19 mouse cellular contexts compared by ENCODE assay signal in genomic region chr8:40019281-40019943, GRCm38 (mm10).
DNase-seq lines count a peak whose midpoint lies in the region; ATAC-seq lines count a peak whose summit lies in the region.
"Had no signal": no experiment of that assay in that cellular context is flagged by ENCODE, and none has a peak within 500 bp of the region (broad histone marks: within the 10 kb centered on the region; RNA-seq: fewer than 3 reads in every experiment).

No protein-coding gene starts in this region.

- H3K9me3 ChIP-seq in heart, embryonic 15.5 days (replicated peaks): no peaks in the 10 kb centered on the region
- no peaks in the 10 kb centered on the region for H3K9me3 ChIP-seq in heart, embryonic 10.5 days
- no peaks in the 10 kb centered on the region for H3K9me3 ChIP-seq in midbrain, embryonic 14.5 days (ENCODE audit: control insufficient read depth, low read length)
- no peaks in the 10 kb centered on the region for H3K9me3 ChIP-seq in midbrain, embryonic 15.5 days
- no peaks in the 10 kb centered on the region for H3K9me3 ChIP-seq in intestine, embryonic 14.5 days (ENCODE audit: control insufficient read depth, low read length)
- H3K9me3 ChIP-seq: embryonic facial prominence, embryonic 13.5 days; forebrain, embryonic 13.5 days; hindbrain, embryonic 15.5 days had no signal

- H3K4me1 ChIP-seq in heart, embryonic 15.5 days (replicated peaks): peaks cover 4% of the 10 kb centered on the region; the same call in 1 of the 2 replicates
- no peaks in the 10 kb centered on the region for H3K4me1 ChIP-seq in heart, embryonic 10.5 days
- H3K4me1 ChIP-seq in midbrain, embryonic 14.5 days (ENCODE audit: control insufficient read depth, insufficient read depth, low read length): no peaks in the 10 kb centered on the region
- no peaks in the 10 kb centered on the region for H3K4me1 ChIP-seq in midbrain, embryonic 15.5 days
- H3K4me1 ChIP-seq in intestine, embryonic 14.5 days (replicated peaks; ENCODE audit: control insufficient read depth, insufficient read depth, low read length): no peaks in the 10 kb centered on the region
- H3K4me1 ChIP-seq: embryonic facial prominence, embryonic 13.5 days; forebrain, embryonic 13.5 days; hindbrain, embryonic 15.5 days had no signal

- H3K36me3 ChIP-seq in heart, embryonic 15.5 days: no peaks in the 10 kb centered on the region
- no peaks in the 10 kb centered on the region for H3K36me3 ChIP-seq in heart, embryonic 10.5 days
- H3K36me3 ChIP-seq in midbrain, embryonic 14.5 days (ENCODE audit: control insufficient read depth, insufficient read depth, low read length): no peaks in the 10 kb centered on the region
- H3K36me3 ChIP-seq in midbrain, embryonic 15.5 days (replicated peaks): no peaks in the 10 kb centered on the region
- H3K36me3 ChIP-seq in intestine, embryonic 14.5 days (ENCODE audit: control insufficient read depth, insufficient read depth, low read length): no peaks in the 10 kb centered on the region
- H3K36me3 ChIP-seq: embryonic facial prominence, embryonic 13.5 days; hindbrain, embryonic 15.5 days had no signal

- WGBS in heart, embryonic 15.5 days: 71% methylated on average over 5 of the region's 5 CpGs
- WGBS in heart, embryonic 10.5 days: 84% methylated on average over 5 of the region's 5 CpGs
- WGBS in midbrain, embryonic 14.5 days: 90% methylated on average over 5 of the region's 5 CpGs
- 88% methylated on average over 5 of the region's 5 CpGs for WGBS in midbrain, embryonic 15.5 days
- WGBS in intestine, embryonic 14.5 days: 65% methylated on average over 5 of the region's 5 CpGs

- DNase-seq in heart, embryonic 10.5 days (ENCODE audit: low spot score): no peak
- DNase-seq in midbrain, embryonic 14.5 days: peak; percentile 15
- DNase-seq in intestine, embryonic 14.5 days (ENCODE audit: low spot score): no peak
- no peak for DNase-seq in cerebellum, adult 9-10 months
- DNase-seq in embryo, embryonic 10.5 days (ENCODE audit: low spot score): no peak
- DNase-seq: adrenal gland, adult 8-10 months; adrenal gland, postnatal 36 days; cerebellum, adult 11 months; cerebellum, adult 8-10 months; cerebellum, postnatal 25 days; forebrain, postnatal 0 days; gastrocnemius, postnatal 14 days; kidney, adult 2 months had no signal

- H3K27me3 ChIP-seq in heart, embryonic 15.5 days: no peaks in the 10 kb centered on the region
- no peaks in the 10 kb centered on the region for H3K27me3 ChIP-seq in heart, embryonic 10.5 days (ENCODE audit: insufficient read depth, poor library complexity, severe bottlenecking)
- no peaks in the 10 kb centered on the region for H3K27me3 ChIP-seq in midbrain, embryonic 14.5 days (ENCODE audit: control insufficient read depth, insufficient read depth, low read length)
- H3K27me3 ChIP-seq in midbrain, embryonic 15.5 days (replicated peaks): no peaks in the 10 kb centered on the region
- H3K27me3 ChIP-seq in intestine, embryonic 14.5 days (replicated peaks; ENCODE audit: control insufficient read depth, insufficient read depth, low read length): no peaks in the 10 kb centered on the region
- H3K27me3 ChIP-seq: CH12.LX; embryonic facial prominence, embryonic 13.5 days; forebrain, embryonic 13.5 days; hindbrain, embryonic 15.5 days had no signal

- no peak overlapping the region for H3K4me3 ChIP-seq in heart, embryonic 15.5 days
- no peak overlapping the region for H3K4me3 ChIP-seq in heart, embryonic 10.5 days
- no peak overlapping the region for H3K4me3 ChIP-seq in midbrain, embryonic 14.5 days (replicated peaks; ENCODE audit: low read depth, low read length)
- no peak overlapping the region for H3K4me3 ChIP-seq in midbrain, embryonic 15.5 days
- no peak overlapping the region for H3K4me3 ChIP-seq in intestine, embryonic 14.5 days (ENCODE audit: low read depth, low read length)
- H3K4me3 ChIP-seq: embryonic facial prominence, embryonic 13.5 days; forebrain, embryonic 13.5 days; hindbrain, embryonic 15.5 days had no signal

- no peak overlapping the region for H3K4me2 ChIP-seq in heart, embryonic 15.5 days
- no peak overlapping the region for H3K4me2 ChIP-seq in midbrain, embryonic 14.5 days (ENCODE audit: low read length)
- no peak overlapping the region for H3K4me2 ChIP-seq in midbrain, embryonic 15.5 days
- H3K4me2 ChIP-seq in intestine, embryonic 14.5 days (ENCODE audit: low read length): no peak overlapping the region
- H3K4me2 ChIP-seq: embryonic facial prominence, embryonic 13.5 days; forebrain, embryonic 13.5 days; hindbrain, embryonic 15.5 days had no signal

- H3K27ac ChIP-seq in heart, embryonic 15.5 days: peak overlapping the region; percentile 67
- H3K27ac ChIP-seq in heart, embryonic 10.5 days: no peak overlapping the region
- no peak overlapping the region for H3K27ac ChIP-seq in midbrain, embryonic 14.5 days (replicated peaks; ENCODE audit: low read depth, low read length)
- no peak overlapping the region for H3K27ac ChIP-seq in midbrain, embryonic 15.5 days
- H3K27ac ChIP-seq in intestine, embryonic 14.5 days (ENCODE audit: low read depth): no peak overlapping the region
- H3K27ac ChIP-seq: embryonic facial prominence, embryonic 13.5 days; forebrain, embryonic 13.5 days; hindbrain, embryonic 15.5 days had no signal

- no peak for ATAC-seq in heart, embryonic 15.5 days (replicated peaks; ENCODE audit: insufficient number of reproducible peaks, insufficient read depth, low FRiP score, low read depth)
- no peak for ATAC-seq in midbrain, embryonic 14.5 days (ENCODE audit: low FRiP score, low TSS enrichment)
- no peak for ATAC-seq in midbrain, embryonic 15.5 days (replicated peaks)
- peak; percentile 58; the same call in 1 of the 2 replicates for ATAC-seq in intestine, embryonic 14.5 days (replicated peaks; ENCODE audit: low FRiP score, low TSS enrichment, low read depth)
- ATAC-seq: forebrain, embryonic 13.5 days; forebrain, postnatal 0 days had no signal

- no peak overlapping the region for H3K9ac ChIP-seq in heart, embryonic 15.5 days
- no peak overlapping the region for H3K9ac ChIP-seq in midbrain, embryonic 14.5 days (replicated peaks; ENCODE audit: low read length)
- H3K9ac ChIP-seq in midbrain, embryonic 15.5 days: no peak overlapping the region
- H3K9ac ChIP-seq in intestine, embryonic 14.5 days (ENCODE audit: low read length): no peak overlapping the region
- H3K9ac ChIP-seq: embryonic facial prominence, embryonic 13.5 days; forebrain, embryonic 13.5 days; forebrain, postnatal 0 days; hindbrain, embryonic 15.5 days had no signal
